Mouse (Mus musculus) heart, embryonic 11.5 days (tissue): ENCODE data around the gene Tcte2. TPM values are rescaled to one million over a fixed set of nuclear protein-coding genes. Genes with fewer than 3 reads are reported as not detected.
"Not testable (repeated sequence)": the region's sequence is repeated elsewhere in the genome, so short reads cannot be mapped to it uniquely, and the experiment has no call there.

Experiments used
- ATAC-seq: fragments of 200-750 bp; cut with Nextera tagmentation; replicated peaks from 2 replicates; pipeline ENCODE4 v1.8.0; 2017; ENCODE audit warnings: moderate library complexity; ENCODE audit not compliant: insufficient number of reproducible peaks, low FRiP score, low TSS enrichment
- H3K27ac ChIP-seq: fragments of 300-500 bp; sonication (generic); 2 replicates; pipeline ENCODE4 v1.5.1; 2014; ENCODE audit warnings: mild to moderate bottlenecking, low read depth, low read length
- H3K27me3 ChIP-seq: fragments of 300-500 bp; sonication (generic); 2 replicates; pipeline ENCODE4 v1.6.1; 2014; ENCODE audit warnings: mild to moderate bottlenecking, low read length, mixed read lengths; ENCODE audit not compliant: control insufficient read depth, insufficient read depth
- H3K36me3 ChIP-seq: fragments of 300-500 bp; sonication (generic); 2 replicates; pipeline ENCODE4 v1.6.1; 2014; ENCODE audit warnings: mild to moderate bottlenecking, low read length, moderate library complexity, mixed read lengths; ENCODE audit not compliant: control insufficient read depth, insufficient read depth
- H3K4me1 ChIP-seq: fragments of 300-500 bp; sonication (generic); 2 replicates; pipeline ENCODE4 v1.6.1; 2014; ENCODE audit warnings: low read length; ENCODE audit not compliant: control insufficient read depth, insufficient read depth
- H3K4me2 ChIP-seq: fragments of 300-500 bp; sonication (generic); 2 replicates; pipeline ENCODE4 v1.6.1; 2014; ENCODE audit warnings: mild to moderate bottlenecking, moderate library complexity
- H3K4me3 ChIP-seq: fragments of 300-500 bp; sonication (generic); 2 replicates; pipeline ENCODE4 v1.5.1; 2014; ENCODE audit warnings: low read depth, low read length
- H3K9ac ChIP-seq: fragments of 300-500 bp; sonication (generic); 2 replicates; pipeline ENCODE4 v1.6.1; 2014; ENCODE audit warnings: mild to moderate bottlenecking, low read depth, low read length, moderate library complexity
- H3K9me3 ChIP-seq: fragments of 300-500 bp; sonication (generic); replicated peaks from 2 replicates; pipeline ENCODE4 v1.6.1; 2016; ENCODE audit warnings: low read length; ENCODE audit not compliant: control insufficient read depth
- WGBS: fragments of 180-500 bp; shearing (Covaris S2); extraction: QIAGEN DNeasy Blood & Tissue Kit; methylation state at CpG from one replicate; pipeline ENCODE4 v1.1.7; 2014; ENCODE audit not compliant: insufficient replicate concordance; 5-methylcytosine and 5-hydroxymethylcytosine counted together
- polyA plus RNA-seq: library from polyadenylated mRNA; unstranded; fragments of >200 nt; fragmentation: Nextera tagmentation; extraction: Ambion mirVana; gene quantifications from 2 replicates; pipeline ENCODE4 v1.2.1, GENCODE M21; 2014

Gene Tcte2
- polyA plus RNA-seq, 1 experiment from 2014 or later = 5.5 TPM

GRCm38 (mm10) chr17:13683027-13683410 lies 78.6 kb downstream of the Tcte2 start:
- H3K9ac ChIP-seq = peak overlapping the region; percentile 81
- H3K36me3 ChIP-seq = no peaks in the 10 kb centered on the region
- 19% methylated on average over 4 of the region's 4 CpGs for WGBS
- H3K4me1 ChIP-seq = peaks cover 37% of the 10 kb centered on the region
- H3K27ac ChIP-seq = peak overlapping the region; percentile 97
- peak overlapping the region; percentile 61 for H3K4me2 ChIP-seq
- peak overlapping the region; percentile 45 for H3K4me3 ChIP-seq
- no peaks in the 10 kb centered on the region for H3K9me3 ChIP-seq
- no peak for ATAC-seq
- H3K27me3 ChIP-seq = no peaks in the 10 kb centered on the region

- Histone ChIP-seq H3K4me1 (peaks cover 35% of the 10 kb centered on the region), H3K27me3 (no peaks in the 10 kb centered on the region), H3K27ac (peak overlapping the region; percentile 97), H3K9me3 (no peaks in the 10 kb centered on the region), H3K36me3 (no peaks in the 10 kb centered on the region), H3K9ac (peak overlapping the region; percentile 81), H3K4me3 (peak overlapping the region; percentile 45), H3K4me2 (peak overlapping the region; percentile 61)
- no peak for ATAC-seq
- 46% methylated on average over 9 of the region's 9 CpGs for WGBS
Measured at GRCm38 (mm10) chr17:13682378-13683026, 79.1 kb downstream of the Tcte2 start.

GRCm38 (mm10) chr17:13681686-13682085 lies 79.9 kb downstream of the Tcte2 start:
- H3K9me3 ChIP-seq = no peaks in the 10 kb centered on the region
- peaks cover 34% of the 10 kb centered on the region for H3K4me1 ChIP-seq
- no peak overlapping the region for H3K4me3 ChIP-seq
- H3K27ac ChIP-seq = peak overlapping the region; percentile 41; the same call in 1 of the 2 replicates
- no peak overlapping the region for H3K9ac ChIP-seq
- peak overlapping the region; percentile 61 for H3K4me2 ChIP-seq
- no peaks in the 10 kb centered on the region for H3K27me3 ChIP-seq
- ATAC-seq = no peak
- 78% methylated on average over 6 of the region's 6 CpGs for WGBS
- no peaks in the 10 kb centered on the region for H3K36me3 ChIP-seq

- Histone ChIP-seq H3K4me3 (no peak overlapping the region), H3K9me3 (no peaks in the 10 kb centered on the region), H3K4me2 (no peak overlapping the region), H3K27ac (no peak overlapping the region), H3K4me1 (peaks cover 37% of the 10 kb centered on the region), H3K36me3 (no peaks in the 10 kb centered on the region), H3K27me3 (no peaks in the 10 kb centered on the region), H3K9ac (no peak overlapping the region)
- no peak for ATAC-seq
- WGBS = 85% methylated on average over 6 of the region's 6 CpGs
Measured at GRCm38 (mm10) chr17:13681126-13681525, 80.5 kb downstream of the Tcte2 start.

GRCm38 (mm10) chr17:13680318-13680717 lies 81.3 kb downstream of the Tcte2 start:
- no peak overlapping the region for H3K4me3 ChIP-seq
- no peak for ATAC-seq
- peaks cover 37% of the 10 kb centered on the region for H3K4me1 ChIP-seq
- H3K9me3 ChIP-seq = no peaks in the 10 kb centered on the region
- peak overlapping the region; percentile 22; the same call in 1 of the 2 replicates for H3K9ac ChIP-seq
- no peaks in the 10 kb centered on the region for H3K36me3 ChIP-seq
- 59% methylated on average over 4 of the region's 4 CpGs for WGBS
- 0 out of 2 replicates have a peak overlapping the region, but pooled peaks have one; percentile 10 for H3K27ac ChIP-seq
- H3K4me2 ChIP-seq = no peak overlapping the region; the same call in 1 of the 2 replicates
- H3K27me3 ChIP-seq = no peaks in the 10 kb centered on the region

- H3K4me3 ChIP-seq = no peak overlapping the region
- H3K4me1 ChIP-seq = peaks cover 37% of the 10 kb centered on the region
- H3K4me2 ChIP-seq = no peak overlapping the region
- no peak for ATAC-seq
- 0 out of 2 replicates have a peak overlapping the region, but pooled peaks have one; percentile 10 for H3K27ac ChIP-seq
- no peaks in the 10 kb centered on the region for H3K27me3 ChIP-seq
- H3K9me3 ChIP-seq = no peaks in the 10 kb centered on the region
- H3K36me3 ChIP-seq = no peaks in the 10 kb centered on the region
- no peak overlapping the region for H3K9ac ChIP-seq
- 91% methylated on average over 6 of the region's 6 CpGs for WGBS
Measured at GRCm38 (mm10) chr17:13679725-13680124, 81.9 kb downstream of the Tcte2 start.

GRCm38 (mm10) chr17:13677225-13678148 lies 84.1 kb downstream of the Tcte2 start:
- Histone ChIP-seq H3K27ac (peak overlapping the region; percentile 43), H3K4me2 (no peak overlapping the region), H3K4me3 (no peak overlapping the region), H3K36me3 (no peaks in the 10 kb centered on the region), H3K9ac (no peak overlapping the region), H3K9me3 (no peaks in the 10 kb centered on the region), H3K27me3 (no peaks in the 10 kb centered on the region), H3K4me1 (peaks cover 22% of the 10 kb centered on the region)
- ATAC-seq = no peak
- 42% methylated on average over 9 of the region's 9 CpGs for WGBS

GRCm38 (mm10) chr17:13676099-13676498 lies 85.5 kb downstream of the Tcte2 start:
- H3K4me3 ChIP-seq, H3K4me2 ChIP-seq, H3K27ac ChIP-seq, ATAC-seq, H3K36me3 ChIP-seq, H3K9ac ChIP-seq, H3K9me3 ChIP-seq, H3K27me3 ChIP-seq: not testable (repeated sequence)
- H3K4me1 ChIP-seq = peaks cover 16% of the 10 kb centered on the region
- WGBS = 85% methylated on average over 3 of the region's 3 CpGs
